Mouse (Mus musculus) lung, postnatal 0 days (tissue): ENCODE measurements at regions not wholly inside any gene's neighbourhood (a gene's known extent, or its start where the extent isn't known, plus 50 kb on each side); places are given as distances from the start of the nearest gene placed in this dataset.

Source experiments
- ATAC-seq: fragments of 200-750 bp; cut with Nextera tagmentation; 2 replicates; pipeline ENCODE4 v1.8.0; 2017; ENCODE audit warnings: moderate library complexity
- DNase-seq: peaks from one replicate; pipeline ENCODE4 v3.0.0-alpha.2; 2016; ENCODE audit warnings: low spot score
- H3K27ac ChIP-seq: fragments of 300-500 bp; sonication (generic); 2 replicates; pipeline ENCODE4 v1.5.1; 2014; ENCODE audit warnings: antibody characterized with exemption, mild to moderate bottlenecking, low read length, mixed read lengths
- H3K27me3 ChIP-seq: fragments of 300-500 bp; sonication (generic); replicated peaks from 2 replicates; pipeline ENCODE4 v1.6.1; 2014; ENCODE audit warnings: low read length, mixed read lengths; ENCODE audit not compliant: insufficient read depth
- H3K36me3 ChIP-seq: fragments of 300-500 bp; sonication (generic); 2 replicates; pipeline ENCODE4 v1.6.1; 2014; ENCODE audit warnings: low read length, mixed read lengths; ENCODE audit not compliant: insufficient read depth
- H3K4me1 ChIP-seq: fragments of 300-500 bp; sonication (generic); 2 replicates; pipeline ENCODE4 v1.6.1; 2014; ENCODE audit warnings: antibody characterized with exemption, low read depth, low read length, mixed read lengths; ENCODE audit not compliant: insufficient read depth
- H3K4me2 ChIP-seq: fragments of 300-500 bp; sonication (generic); replicated peaks from 2 replicates; pipeline ENCODE4 v1.6.1; 2014; ENCODE audit warnings: low read depth, mild to moderate bottlenecking, low read length, moderate library complexity, mixed read lengths
- H3K4me3 ChIP-seq: fragments of 300-500 bp; sonication (generic); 2 replicates; pipeline ENCODE4 v1.5.1; 2014; ENCODE audit warnings: low read depth, low read length
- H3K9ac ChIP-seq: fragments of 300-500 bp; sonication (generic); replicated peaks from 2 replicates; pipeline ENCODE4 v1.6.1; 2014; ENCODE audit warnings: low read depth, mild to moderate bottlenecking
- H3K9me3 ChIP-seq: fragments of 300-500 bp; sonication (generic); 2 replicates; pipeline ENCODE4 v1.6.1; 2016; ENCODE audit warnings: low read length, mixed read lengths
- CTCF ChIP-seq: IDR thresholded peaks from 2 replicates; pipeline ENCODE4 v1.5.1; 2016; ENCODE audit warnings: antibody characterized with exemption, mild to moderate bottlenecking
- EP300 ChIP-seq: IDR thresholded peaks from 2 replicates; pipeline ENCODE4 v1.6.1; 2016; ENCODE audit warnings: antibody characterized with exemption, mild to moderate bottlenecking, control low read depth
- WGBS: fragments of 180-500 bp; shearing (Covaris S2); extraction: QIAGEN DNeasy Blood & Tissue Kit; methylation state at CpG from one replicate; pipeline ENCODE4 v1.1.7; 2014; 5-methylcytosine and 5-hydroxymethylcytosine counted together

DNA sequence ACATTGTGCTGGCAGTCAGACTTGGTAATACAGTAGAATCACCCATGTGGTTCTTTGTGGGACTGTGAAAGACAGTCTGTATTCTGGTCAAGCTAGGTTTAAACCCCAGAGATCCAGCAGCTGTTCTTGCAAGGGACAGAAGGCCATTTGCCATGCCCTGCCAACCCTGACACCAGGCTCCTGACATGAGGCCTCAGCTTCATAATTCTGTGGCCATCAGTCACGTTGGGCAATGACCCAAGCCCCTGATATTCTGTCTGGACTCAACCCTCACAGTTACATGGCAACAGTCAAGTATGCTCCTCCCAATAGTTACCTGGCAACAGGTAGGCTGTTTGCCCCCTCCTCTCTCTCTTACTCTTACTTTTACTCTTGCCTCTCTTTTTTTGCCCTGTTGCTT is 221.3 kb downstream of the Serpinb8 start:
- TF ChIP-seq EP300 (no peak), CTCF (no peak)
- Histone ChIP-seq H3K9ac (no peak overlapping the region), H3K4me3 (no peak overlapping the region), H3K36me3 (no peaks in the 10 kb centered on the region), H3K4me1 (no peaks in the 10 kb centered on the region), H3K27ac (no peak overlapping the region), H3K27me3 (no peaks in the 10 kb centered on the region), H3K9me3 (no peaks in the 10 kb centered on the region), H3K4me2 (no peak overlapping the region)
- ATAC-seq: no peak
- DNase-seq: no peak
- WGBS: 45% methylated on average over 1 of the region's 1 CpGs

DNA sequence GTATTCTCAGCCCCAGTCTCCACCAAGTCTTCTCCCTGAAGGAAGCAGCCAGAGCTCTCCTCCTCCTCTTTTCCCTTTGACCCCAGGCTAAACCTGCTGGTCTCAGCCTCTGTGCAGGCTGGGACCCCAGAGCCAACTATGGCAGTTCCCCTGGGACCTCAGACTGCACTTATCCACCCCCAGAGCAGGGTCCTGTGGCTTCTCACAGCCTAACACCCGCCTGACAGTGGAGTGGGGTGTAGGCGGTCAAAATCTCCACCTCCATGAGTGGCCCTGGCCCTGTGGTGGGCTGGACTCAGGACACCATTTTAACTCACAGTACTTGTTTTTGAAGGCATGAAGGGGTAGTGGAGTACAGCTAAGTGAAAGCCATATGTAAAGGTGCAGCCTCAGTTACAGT is 222.1 kb downstream of the Serpinb8 start:
- no peak for TF ChIP-seq EP300
- no peak for TF ChIP-seq CTCF
- H3K4me3 ChIP-seq: no peak overlapping the region
- ATAC-seq (no peak), DNase-seq (no peak)
- no peaks in the 10 kb centered on the region for H3K27me3 ChIP-seq
- no peak overlapping the region for H3K27ac ChIP-seq
- H3K9me3 ChIP-seq: no peaks in the 10 kb centered on the region
- 77% methylated on average over 2 of the region's 2 CpGs for WGBS
- no peaks in the 10 kb centered on the region for H3K36me3 ChIP-seq
- no peaks in the 10 kb centered on the region for H3K4me1 ChIP-seq
- no peak overlapping the region for H3K4me2 ChIP-seq
- H3K9ac ChIP-seq: no peak overlapping the region

DNA sequence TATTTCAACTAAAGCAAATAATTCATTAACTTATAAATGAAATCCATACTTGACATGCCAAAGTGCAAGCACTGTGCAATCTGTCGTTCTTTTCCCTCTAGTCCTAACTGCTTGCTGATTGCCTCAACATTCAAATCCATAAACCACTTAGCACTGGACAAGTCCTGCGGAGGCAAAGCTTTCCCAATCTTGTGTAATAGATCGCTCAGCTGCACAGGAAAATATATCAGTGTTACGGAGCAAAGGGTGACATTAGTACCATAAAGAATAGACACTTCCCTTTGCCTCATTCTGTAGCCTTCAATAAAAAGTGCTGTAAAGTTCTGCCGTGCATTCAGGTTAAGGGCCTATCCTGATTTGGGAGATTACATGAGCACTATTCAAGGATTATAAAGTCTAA is 248.1 kb downstream of the Serpinb8 start:
- H3K4me3 ChIP-seq: no peak overlapping the region
- TF ChIP-seq CTCF: no peak
- TF ChIP-seq EP300: no peak
- ATAC-seq (no peak), DNase-seq (no peak)
- 75% methylated on average over 5 of the region's 5 CpGs for WGBS
- H3K4me2 ChIP-seq: no peak overlapping the region
- H3K36me3 ChIP-seq: no peaks in the 10 kb centered on the region
- no peak overlapping the region for H3K9ac ChIP-seq
- H3K4me1 ChIP-seq: no peaks in the 10 kb centered on the region
- H3K27ac ChIP-seq: no peak overlapping the region
- H3K27me3 ChIP-seq: no peaks in the 10 kb centered on the region
- H3K9me3 ChIP-seq: no peaks in the 10 kb centered on the region

DNA sequence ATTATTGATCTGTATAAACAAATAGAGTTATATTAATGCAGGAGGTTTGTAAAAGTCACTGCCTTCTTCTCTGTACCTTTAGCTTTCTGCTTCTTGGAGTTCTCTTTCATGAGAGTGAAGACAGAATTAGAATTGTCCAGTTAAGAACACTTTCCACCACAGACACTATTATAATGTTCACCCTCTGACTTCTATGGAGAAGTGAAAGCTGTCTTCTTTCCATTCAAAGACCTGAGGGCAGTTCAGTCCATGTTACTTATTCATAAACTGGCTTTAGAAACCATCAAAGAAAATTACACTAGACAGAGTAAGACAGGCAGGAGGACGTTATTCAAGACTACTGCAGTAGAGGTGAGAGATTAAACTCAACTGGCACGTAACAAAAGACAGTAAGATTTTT is 262.6 kb downstream of the Serpinb8 start:
- Histone ChIP-seq H3K4me1 (no peaks in the 10 kb centered on the region), H3K27me3 (no peaks in the 10 kb centered on the region), H3K4me2 (no peak overlapping the region), H3K9ac (no peak overlapping the region), H3K9me3 (no peaks in the 10 kb centered on the region), H3K27ac (no peak overlapping the region), H3K36me3 (no peaks in the 10 kb centered on the region), H3K4me3 (no peak overlapping the region)
- DNase-seq (no peak), ATAC-seq (no peak)
- TF ChIP-seq EP300 (no peak), CTCF (no peak)
- WGBS: 59% methylated on average over 2 of the region's 2 CpGs

DNA sequence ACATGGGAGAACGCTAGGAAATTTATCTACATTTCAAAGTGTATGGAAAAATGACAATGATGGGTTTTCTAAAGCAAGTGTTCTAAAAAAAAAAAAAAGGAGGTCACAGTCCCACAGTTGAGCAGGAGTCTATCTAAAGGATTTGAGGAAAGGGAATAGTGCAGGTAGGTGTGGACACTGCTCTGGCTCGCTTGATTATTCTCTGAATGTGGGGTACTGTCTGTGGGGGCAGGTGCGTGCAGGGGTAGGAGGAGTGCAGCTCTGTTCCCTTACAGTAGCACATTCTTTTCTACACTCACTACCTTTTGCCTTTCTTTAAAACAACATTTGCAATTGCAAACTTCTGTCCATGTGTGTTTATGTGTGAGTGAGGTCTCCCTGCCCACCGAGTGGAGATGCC is 263.2 kb downstream of the Serpinb8 start:
- Histone ChIP-seq H3K27ac (no peak overlapping the region), H3K36me3 (no peaks in the 10 kb centered on the region), H3K4me1 (no peaks in the 10 kb centered on the region), H3K9ac (no peak overlapping the region), H3K9me3 (no peaks in the 10 kb centered on the region), H3K27me3 (no peaks in the 10 kb centered on the region), H3K4me2 (no peak overlapping the region), H3K4me3 (no peak overlapping the region)
- 78% methylated on average over 4 of the region's 4 CpGs for WGBS
- DNase-seq (no peak), ATAC-seq (no peak)
- TF ChIP-seq EP300: no peak
- TF ChIP-seq CTCF: no peak

DNA sequence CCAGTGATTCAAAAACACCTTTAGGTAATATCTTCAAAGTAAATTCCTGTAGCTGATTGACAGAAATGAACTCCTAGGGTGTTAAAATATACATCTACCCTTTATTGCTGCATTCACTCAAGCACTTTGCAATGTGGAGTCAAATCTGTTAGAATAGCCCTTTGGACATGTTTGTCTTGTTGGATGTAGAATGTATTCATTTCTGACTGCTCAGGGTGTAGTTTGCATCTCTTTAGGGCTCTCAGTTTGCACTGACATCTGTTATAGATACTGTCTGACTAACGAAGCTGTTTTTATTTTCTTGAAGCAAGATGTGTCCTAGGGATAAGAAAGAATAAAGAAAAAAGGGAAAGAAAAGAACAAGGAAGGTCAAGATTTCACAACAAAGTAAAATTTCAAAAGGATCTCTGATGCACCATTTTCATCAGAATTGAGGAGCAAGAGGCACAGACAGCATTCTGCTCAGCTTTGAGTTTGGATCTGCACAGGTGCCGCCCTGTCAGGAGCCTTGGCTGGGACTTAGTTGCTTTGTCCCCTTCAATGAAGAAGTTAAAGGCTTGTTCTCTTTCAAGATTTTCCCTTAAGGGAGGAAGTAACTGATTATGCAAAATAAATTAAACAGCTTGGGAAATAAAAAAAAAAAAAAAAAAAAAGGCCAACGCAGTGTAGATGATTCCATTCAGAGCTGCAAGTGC is 308.1 kb downstream of the Serpinb8 start:
- Histone ChIP-seq H3K27me3 (no peaks in the 10 kb centered on the region), H3K27ac (no peak overlapping the region), H3K9me3 (no peaks in the 10 kb centered on the region), H3K9ac (no peak overlapping the region), H3K36me3 (no peaks in the 10 kb centered on the region), H3K4me1 (no peaks in the 10 kb centered on the region), H3K4me3 (no peak overlapping the region), H3K4me2 (no peak overlapping the region)
- WGBS: 62% methylated on average over 3 of the region's 3 CpGs
- TF ChIP-seq CTCF (no peak), EP300 (no peak)
- ATAC-seq (no peak), DNase-seq (no peak)

DNA sequence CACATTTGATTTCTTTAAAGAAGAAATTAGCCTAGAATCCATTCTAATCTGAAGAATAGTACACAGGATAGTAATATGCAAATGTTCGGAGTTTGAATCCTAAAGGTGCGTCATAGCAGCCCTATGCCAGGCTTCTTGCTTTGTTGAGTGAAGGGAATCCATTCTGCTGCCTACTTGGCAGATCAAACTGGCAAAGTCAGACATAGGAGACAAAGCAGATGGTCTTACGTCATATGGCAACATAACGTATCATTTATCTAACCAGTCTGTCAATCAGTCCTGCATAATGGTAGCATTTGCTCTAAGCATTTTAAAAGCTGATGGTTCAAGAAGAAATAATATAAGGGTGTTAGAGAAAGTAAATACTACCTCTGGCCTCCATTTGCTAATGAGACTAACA is 309.5 kb downstream of the Serpinb8 start:
- no peak for TF ChIP-seq CTCF
- no peak for TF ChIP-seq EP300
- ATAC-seq (no peak), DNase-seq (no peak)
- H3K4me3 ChIP-seq: no peak overlapping the region
- H3K9me3 ChIP-seq: no peaks in the 10 kb centered on the region
- no peak overlapping the region for H3K4me2 ChIP-seq
- no peaks in the 10 kb centered on the region for H3K27me3 ChIP-seq
- H3K4me1 ChIP-seq: no peaks in the 10 kb centered on the region
- H3K27ac ChIP-seq: no peak overlapping the region
- H3K36me3 ChIP-seq: no peaks in the 10 kb centered on the region
- 88% methylated on average over 4 of the region's 4 CpGs for WGBS
- H3K9ac ChIP-seq: no peak overlapping the region
